Mouse (Mus musculus): Measurements from ENCODE around the gene Hacd3. TPM values are rescaled to one million over a fixed set of nuclear protein-coding genes. Genes with fewer than 3 reads are reported as not detected.
A peak's percentile ranks its signal among the peaks of the same experiment; 100 is the strongest.
"Not testable (repeated sequence)": the region's sequence is repeated elsewhere in the genome, so short reads cannot be mapped to it uniquely, and the experiment has no call there.

Hacd3 gene
- polyA plus RNA-seq, 1 experiment from 2014 or later = 108 TPM

- peak overlapping the region; percentile 26; the same call in 1 of the 2 replicates for H3K27ac ChIP-seq (ENCODE audit: low read depth)
- H3K9ac ChIP-seq (replicated peaks) = 0 out of 2 replicates have a peak overlapping the region, but pooled peaks have one; percentile 23
- ATAC-seq (no peak), DNase-seq (no peak)
- H3K4me1 ChIP-seq (ENCODE audit: insufficient read depth) = peaks cover 33% of the 10 kb centered on the region
- TF ChIP-seq CTCF (IDR thresholded peaks at IDR 0.05; ENCODE audit: low read depth) = no peak
- TF ChIP-seq EP300 (IDR thresholded peaks at IDR 0.05; ENCODE audit: low read depth) = no peak
- no peaks in the 10 kb centered on the region for H3K27me3 ChIP-seq (ENCODE audit: insufficient read depth, low read length)
- H3K9me3 ChIP-seq (ENCODE audit: low read length) = no peaks in the 10 kb centered on the region
- H3K4me2 ChIP-seq (ENCODE audit: low read depth, low read length) = no peak overlapping the region
- H3K4me3 ChIP-seq (ENCODE audit: low read depth, low read length) = no peak overlapping the region
- no peaks in the 10 kb centered on the region; the same call in 1 of the 2 replicates for H3K36me3 ChIP-seq (replicated peaks; ENCODE audit: insufficient read depth, low read length)
- 50% methylated on average over 7 of the region's 7 CpGs for WGBS (ENCODE audit: insufficient replicate concordance)
These were observed 5.9 kb downstream of the Hacd3 start for GRCm38 (mm10) chr9:65015461-65016222.

DNA sequence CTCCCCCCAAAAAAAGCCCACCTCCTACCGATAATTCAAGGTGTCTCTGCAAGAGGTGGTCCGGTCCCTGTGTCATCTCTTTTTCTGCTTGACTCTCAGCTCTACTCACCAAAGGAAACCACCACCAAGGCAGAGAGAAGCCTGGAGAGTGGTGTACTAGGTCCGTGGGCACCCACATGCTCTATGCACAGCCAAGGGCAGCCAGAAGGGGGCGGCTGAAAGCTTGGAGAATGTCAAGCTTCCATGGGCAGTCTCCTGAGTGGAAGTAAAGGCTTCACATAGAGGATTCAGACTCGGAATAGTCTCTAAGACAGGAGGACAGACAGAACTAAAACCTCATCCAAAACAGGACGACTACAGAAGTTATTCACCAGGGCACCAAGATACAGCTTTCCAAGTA lies 10.2 kb downstream of the Hacd3 start:
- ATAC-seq (peak; percentile 38; the same call in 1 of the 2 replicates), DNase-seq (peak; percentile 56)

GRCm38 (mm10) chr9:65010632-65011031 lies 10.9 kb downstream of the Hacd3 start:
- Histone ChIP-seq H3K4me1 (ENCODE audit: insufficient read depth) (peaks cover 11% of the 10 kb centered on the region), H3K4me3 (ENCODE audit: low read depth, low read length) (no peak overlapping the region), H3K27ac (ENCODE audit: low read depth) (no peak overlapping the region), H3K4me2 (ENCODE audit: low read depth, low read length) (no peak overlapping the region), H3K9me3 (ENCODE audit: low read length) (no peaks in the 10 kb centered on the region), H3K27me3 (ENCODE audit: insufficient read depth, low read length) (no peaks in the 10 kb centered on the region), H3K9ac (replicated peaks) (no peak overlapping the region), H3K36me3 (replicated peaks; ENCODE audit: insufficient read depth, low read length) (peaks cover 16% of the 10 kb centered on the region)
- ATAC-seq = no peak
- no peak for DNase-seq
- 72% methylated on average over 8 of the region's 8 CpGs for WGBS (ENCODE audit: insufficient replicate concordance)
- TF ChIP-seq EP300 (IDR thresholded peaks at IDR 0.05; ENCODE audit: low read depth) (no peak), CTCF (IDR thresholded peaks at IDR 0.05; ENCODE audit: low read depth) (no peak)

More for the DNA sequence above, 10.2 kb downstream of the Hacd3 start:
- TF ChIP-seq CTCF (IDR thresholded peaks at IDR 0.05; ENCODE audit: low read depth) = peak; percentile 64
- no peak for TF ChIP-seq EP300 (IDR thresholded peaks at IDR 0.05; ENCODE audit: low read depth)
- Histone ChIP-seq H3K36me3 (replicated peaks; ENCODE audit: insufficient read depth, low read length) (peaks cover 10% of the 10 kb centered on the region), H3K4me1 (ENCODE audit: insufficient read depth) (peaks cover 17% of the 10 kb centered on the region), H3K9ac (replicated peaks) (no peak overlapping the region), H3K9me3 (ENCODE audit: low read length) (no peaks in the 10 kb centered on the region), H3K4me3 (ENCODE audit: low read depth, low read length) (no peak overlapping the region), H3K4me2 (ENCODE audit: low read depth, low read length) (no peak overlapping the region), H3K27me3 (ENCODE audit: insufficient read depth, low read length) (no peaks in the 10 kb centered on the region), H3K27ac (ENCODE audit: low read depth) (no peak overlapping the region)
- WGBS (ENCODE audit: insufficient replicate concordance) = 52% methylated on average over 6 of the region's 6 CpGs

- no peaks in the 10 kb centered on the region for H3K27me3 ChIP-seq (ENCODE audit: insufficient read depth, low read length)
- no peak overlapping the region for H3K4me2 ChIP-seq (ENCODE audit: low read depth, low read length)
- ATAC-seq (no peak), DNase-seq (no peak)
- TF ChIP-seq EP300 (IDR thresholded peaks at IDR 0.05; ENCODE audit: low read depth) (no peak), CTCF (IDR thresholded peaks at IDR 0.05; ENCODE audit: low read depth) (no peak)
- no peak overlapping the region for H3K9ac ChIP-seq (replicated peaks)
- WGBS (ENCODE audit: insufficient replicate concordance) = 89% methylated on average over 8 of the region's 8 CpGs
- no peak overlapping the region for H3K27ac ChIP-seq (ENCODE audit: low read depth)
- peaks cover 44% of the 10 kb centered on the region for H3K36me3 ChIP-seq (replicated peaks; ENCODE audit: insufficient read depth, low read length)
- H3K4me3 ChIP-seq (ENCODE audit: low read depth, low read length) = no peak overlapping the region
- no peaks in the 10 kb centered on the region for H3K9me3 ChIP-seq (ENCODE audit: low read length)
- no peaks in the 10 kb centered on the region for H3K4me1 ChIP-seq (ENCODE audit: insufficient read depth)
These were observed 15.8 kb downstream of the Hacd3 start for GRCm38 (mm10) chr9:65005737-65006136.

GRCm38 (mm10) chr9:65001481-65001880 lies 20.0 kb downstream of the Hacd3 start:
- no peak for ATAC-seq
- H3K36me3 ChIP-seq (replicated peaks; ENCODE audit: insufficient read depth, low read length) = peaks cover 55% of the 10 kb centered on the region
- no peak overlapping the region for H3K9ac ChIP-seq (replicated peaks)
- 69% methylated on average over 4 of the region's 4 CpGs for WGBS (ENCODE audit: insufficient replicate concordance)
- no peaks in the 10 kb centered on the region for H3K4me1 ChIP-seq (ENCODE audit: insufficient read depth)
- H3K4me2 ChIP-seq (ENCODE audit: low read depth, low read length) = no peak overlapping the region
- H3K27ac ChIP-seq (ENCODE audit: low read depth) = no peak overlapping the region
- H3K27me3 ChIP-seq (ENCODE audit: insufficient read depth, low read length) = no peaks in the 10 kb centered on the region
- DNase-seq = no peak
- no peak for TF ChIP-seq EP300 (IDR thresholded peaks at IDR 0.05; ENCODE audit: low read depth)
- no peak for TF ChIP-seq CTCF (IDR thresholded peaks at IDR 0.05; ENCODE audit: low read depth)
- H3K4me3 ChIP-seq (ENCODE audit: low read depth, low read length) = no peak overlapping the region
- no peaks in the 10 kb centered on the region for H3K9me3 ChIP-seq (ENCODE audit: low read length)

DNA sequence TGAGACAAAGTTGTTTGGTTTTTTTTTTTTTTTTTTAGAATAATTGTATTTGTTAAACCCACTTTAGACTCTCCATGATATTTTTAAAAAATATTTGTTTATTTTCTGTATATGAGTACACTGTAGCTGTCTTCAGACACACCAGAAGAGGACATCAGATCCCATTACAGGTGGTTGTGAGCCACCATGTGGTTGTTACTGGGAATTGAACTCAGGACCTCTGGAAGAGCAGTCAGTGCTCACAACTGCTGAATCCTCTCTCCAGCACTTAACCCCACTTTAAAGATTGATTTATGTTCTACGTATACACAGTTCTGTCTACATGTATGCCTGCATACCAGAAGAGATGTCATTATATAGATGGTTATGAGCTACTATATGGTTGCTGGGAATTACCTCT lies 26.0 kb downstream of the Hacd3 start:
- H3K27me3 ChIP-seq (ENCODE audit: insufficient read depth, low read length); H3K4me3 ChIP-seq (ENCODE audit: low read depth, low read length); H3K27ac ChIP-seq (ENCODE audit: low read depth); H3K9ac ChIP-seq (replicated peaks); H3K4me2 ChIP-seq (ENCODE audit: low read depth, low read length); H3K9me3 ChIP-seq (ENCODE audit: low read length); DNase-seq; H3K4me1 ChIP-seq (ENCODE audit: insufficient read depth); ATAC-seq: not testable (repeated sequence)
- peaks cover 37% of the 10 kb centered on the region for H3K36me3 ChIP-seq (replicated peaks; ENCODE audit: insufficient read depth, low read length)
- 76% methylated on average over 1 of the region's 1 CpGs for WGBS (ENCODE audit: insufficient replicate concordance)
- TF ChIP-seq CTCF (IDR thresholded peaks at IDR 0.05; ENCODE audit: low read depth) = peak; percentile 19
